Mouse (Mus musculus) lung, postnatal 0 days (tissue): Measurements from ENCODE around the gene Cnnm1.

Experiments
- CTCF ChIP-seq: IDR thresholded peaks from 2 replicates; pipeline ENCODE4 v1.5.1; 2016; ENCODE audit warnings: antibody characterized with exemption, mild to moderate bottlenecking
- EP300 ChIP-seq: IDR thresholded peaks from 2 replicates; pipeline ENCODE4 v1.6.1; 2016; ENCODE audit warnings: antibody characterized with exemption, mild to moderate bottlenecking, control low read depth

- TF ChIP-seq CTCF (no peak), EP300 (no peak)
These were observed 70.4 kb downstream of the Cnnm1 start for GRCm38 (mm10) chr19:43510436-43511220.
